Mouse (Mus musculus) lung, embryonic 14.5 days (tissue): ENCODE measurements around the gene Atg2a. TPM values are rescaled to one million over a fixed set of nuclear protein-coding genes. Genes with fewer than 3 reads are reported as not detected.

Experiments
- ATAC-seq: fragments of 200-750 bp; cut with Nextera tagmentation; 2 replicates; pipeline ENCODE4 v1.8.0; 2017; ENCODE audit warnings: mild to moderate bottlenecking, moderate TSS enrichment, moderate library complexity; ENCODE audit not compliant: insufficient read depth
- DNase-seq: peaks from one replicate; pipeline ENCODE4 v3.0.0-alpha.2; 2015
- H3K27ac ChIP-seq: fragments of 300-500 bp; sonication (generic); 2 replicates; pipeline ENCODE4 v1.5.1; 2014; ENCODE audit warnings: low read depth, mild to moderate bottlenecking, moderate library complexity
- H3K27me3 ChIP-seq: fragments of 300-500 bp; sonication (generic); 2 replicates; pipeline ENCODE4 v1.6.1; 2014; ENCODE audit warnings: low read length, control low read depth; ENCODE audit not compliant: insufficient read depth
- H3K36me3 ChIP-seq: fragments of 300-500 bp; sonication (generic); 2 replicates; pipeline ENCODE4 v1.6.1; 2014; ENCODE audit warnings: control low read depth; ENCODE audit not compliant: insufficient read depth
- H3K4me1 ChIP-seq: fragments of 300-500 bp; sonication (generic); 2 replicates; pipeline ENCODE4 v1.6.1; 2014; ENCODE audit warnings: antibody characterized with exemption, control low read depth; ENCODE audit not compliant: insufficient read depth
- H3K4me2 ChIP-seq: fragments of 300-500 bp; sonication (generic); 2 replicates; pipeline ENCODE4 v1.6.1; 2014; ENCODE audit warnings: mild to moderate bottlenecking
- H3K4me3 ChIP-seq: fragments of 300-500 bp; sonication (generic); 2 replicates; pipeline ENCODE4 v1.5.1; 2014; ENCODE audit warnings: low read depth, low read length
- H3K9ac ChIP-seq: fragments of 300-500 bp; sonication (generic); 2 replicates; pipeline ENCODE4 v1.6.1; 2014
- H3K9me3 ChIP-seq: fragments of 300-500 bp; sonication (generic); 2 replicates; pipeline ENCODE4 v1.6.1; 2016; ENCODE audit warnings: low read depth, low read length, control low read depth
- CTCF ChIP-seq: IDR thresholded peaks from 2 replicates; pipeline ENCODE4 v1.5.1; 2016; ENCODE audit warnings: antibody characterized with exemption, low read depth
- WGBS: fragments of 180-500 bp; shearing (Covaris S2); extraction: QIAGEN DNeasy Blood & Tissue Kit; methylation state at CpG from one replicate; pipeline ENCODE4 v1.1.7; 2014; 5-methylcytosine and 5-hydroxymethylcytosine counted together
- polyA plus RNA-seq: library from polyadenylated mRNA; unstranded; fragments of >200 nt; fragmentation: Nextera tagmentation; extraction: Ambion mirVana; gene quantifications from 2 replicates; pipeline ENCODE4 v1.2.1, GENCODE M21; 2014

Gene Atg2a
- 11.9 and 13.0 TPM in 2 replicates for polyA plus RNA-seq

DNA sequence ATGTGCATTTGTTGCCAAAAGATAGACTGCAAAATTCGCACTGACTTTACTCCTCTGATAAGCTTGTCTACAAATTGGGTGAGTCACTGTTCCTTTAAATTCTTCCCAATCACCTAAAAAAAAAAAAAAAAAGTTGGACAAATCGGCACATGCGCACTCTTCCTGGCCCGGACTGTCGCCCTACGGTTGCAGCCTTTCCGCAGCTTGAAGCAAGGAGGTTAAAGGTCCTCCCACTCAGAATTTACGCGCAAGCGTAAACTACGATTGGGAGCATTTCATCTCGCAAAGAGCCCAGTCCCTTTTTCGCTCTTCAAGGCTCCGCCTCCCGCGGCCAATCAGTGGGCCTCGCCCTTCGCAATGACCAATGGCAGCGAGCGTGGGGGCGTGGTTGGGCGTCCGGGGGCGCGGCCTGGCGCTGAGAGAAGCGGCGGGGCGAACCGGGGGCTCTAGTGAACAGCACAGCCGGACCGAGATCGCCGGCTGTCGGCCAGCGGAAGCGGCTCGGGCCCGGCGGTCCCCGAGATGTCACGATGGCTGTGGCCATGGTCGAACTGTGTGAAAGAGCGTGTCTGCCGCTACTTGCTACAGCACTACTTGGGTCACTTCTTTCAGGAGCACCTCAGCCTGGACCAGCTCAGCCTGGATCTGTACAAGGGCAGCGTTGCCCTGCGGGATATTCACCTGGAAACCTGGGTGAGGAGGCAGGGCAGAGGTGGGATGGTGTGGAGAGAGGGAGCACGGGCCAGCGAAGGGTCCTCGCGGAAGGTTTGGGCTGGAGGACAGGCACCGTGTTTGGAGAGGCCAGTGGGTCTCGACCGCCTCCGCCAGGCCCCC is at the start of gene Atg2a:
TSS of gene Atg2a (plus strand) at position 395 of the 834 bp plus-strand sequence.
- no peak for TF ChIP-seq CTCF

DNA sequence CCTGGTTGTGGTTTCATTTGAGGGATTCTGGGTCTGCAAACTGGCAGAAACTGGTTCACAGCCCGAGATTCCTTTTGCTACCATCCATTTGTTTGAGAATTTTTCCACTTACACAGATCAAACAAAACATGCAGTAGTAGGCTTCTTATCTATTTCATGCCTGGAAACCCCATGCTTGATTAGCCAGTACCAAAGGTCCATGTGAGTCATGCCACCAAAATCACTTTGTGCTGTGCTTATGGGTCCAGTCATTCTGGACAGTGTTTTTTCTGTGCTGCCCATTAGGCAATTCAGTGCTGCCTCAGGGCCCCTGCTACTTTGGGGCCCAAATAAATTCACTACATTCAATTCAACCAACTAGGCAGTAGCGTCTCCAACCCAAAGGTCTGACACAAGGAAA is 37.2 kb upstream of the Atg2a start:
- Histone ChIP-seq H3K9me3 (no peaks in the 10 kb centered on the region), H3K4me2 (no peak overlapping the region), H3K27me3 (no peaks in the 10 kb centered on the region), H3K4me3 (no peak overlapping the region), H3K9ac (no peak overlapping the region), H3K36me3 (no peaks in the 10 kb centered on the region), H3K4me1 (no peaks in the 10 kb centered on the region), H3K27ac (no peak overlapping the region)
- DNase-seq (no peak), ATAC-seq (no peak)
- TF ChIP-seq CTCF = no peak
- WGBS = 72% methylated on average over 2 of the region's 2 CpGs

More for the DNA sequence above, at the start of gene Atg2a:
- peak within 1 kb of the TSS; percentile 91 for H3K9ac ChIP-seq
- H3K4me2 ChIP-seq = peak within 1 kb of the TSS; percentile 82
- ATAC-seq = peak; percentile 95
- H3K4me3 ChIP-seq = peak within 1 kb of the TSS; percentile 87
- WGBS = under 1% methylated on average over 55 of the region's 55 CpGs
- no peaks in the 10 kb centered on the region for H3K27me3 ChIP-seq
- H3K27ac ChIP-seq = peak within 1 kb of the TSS; percentile 76
- peak; percentile 100 for DNase-seq
- H3K36me3 ChIP-seq = peaks cover 25% of the 10 kb centered on the region; the same call in 1 of the 2 replicates
- H3K4me1 ChIP-seq = peaks cover 11% of the 10 kb centered on the region
- no peaks in the 10 kb centered on the region for H3K9me3 ChIP-seq

DNA sequence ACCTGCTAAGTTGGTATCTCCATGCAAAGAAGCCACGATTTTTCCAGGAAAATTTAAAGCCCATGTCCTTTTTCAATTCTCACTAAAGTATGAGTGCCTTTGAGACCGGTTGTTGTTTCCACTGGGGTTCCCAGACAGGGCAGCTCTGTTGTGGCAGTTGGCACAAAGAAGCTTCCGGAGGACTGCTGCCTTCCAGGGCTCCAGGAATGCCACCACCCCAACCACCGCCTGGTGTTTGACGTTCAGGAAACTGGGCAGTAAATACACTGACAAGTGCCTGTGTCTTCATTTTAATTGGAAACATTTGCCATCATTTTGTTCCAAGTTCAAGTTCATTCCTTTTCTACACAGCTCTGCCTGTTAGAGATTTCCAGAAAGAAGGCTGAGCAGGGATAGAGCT is 34.8 kb upstream of the Atg2a start:
- Histone ChIP-seq H3K4me3 (no peak overlapping the region), H3K4me2 (no peak overlapping the region), H3K27me3 (no peaks in the 10 kb centered on the region), H3K9ac (no peak overlapping the region), H3K9me3 (no peaks in the 10 kb centered on the region), H3K27ac (no peak overlapping the region), H3K4me1 (no peaks in the 10 kb centered on the region), H3K36me3 (no peaks in the 10 kb centered on the region)
- WGBS = 65% methylated on average over 5 of the region's 5 CpGs
- ATAC-seq (no peak), DNase-seq (no peak)
- no peak for TF ChIP-seq CTCF

DNA sequence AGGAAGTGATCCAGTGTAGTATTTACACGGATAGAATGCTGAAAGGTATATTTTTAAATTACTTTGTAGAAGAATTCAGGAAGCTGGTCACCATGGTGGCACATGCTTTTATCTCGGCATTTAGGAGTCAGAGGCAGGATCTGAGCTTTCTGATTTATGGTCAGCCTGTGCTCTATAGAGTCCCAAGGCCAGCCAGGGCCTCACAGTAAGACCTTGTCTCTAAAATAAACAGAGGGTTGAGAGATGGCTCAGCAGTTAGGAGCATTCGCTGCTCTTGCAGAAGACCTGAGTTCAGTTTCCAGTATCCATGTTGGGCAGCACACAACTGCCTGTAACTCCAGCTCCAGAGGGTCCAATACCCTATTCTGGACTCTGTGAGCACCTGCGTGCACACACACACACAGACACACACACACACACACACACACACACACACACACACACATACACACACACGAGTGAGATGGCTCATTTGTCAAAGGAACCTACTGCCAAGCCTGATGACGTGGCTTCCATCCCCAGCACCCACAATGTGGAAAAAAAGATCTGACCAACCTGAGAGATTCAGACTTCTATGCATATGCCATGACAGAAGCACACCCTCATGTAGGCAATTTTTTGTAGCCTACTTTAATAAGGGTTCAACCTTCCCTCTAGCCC is 25.3 kb upstream of the Atg2a start:
- no peak for TF ChIP-seq CTCF
- no peak for DNase-seq
- 49% methylated on average over 6 of the region's 6 CpGs for WGBS

DNA sequence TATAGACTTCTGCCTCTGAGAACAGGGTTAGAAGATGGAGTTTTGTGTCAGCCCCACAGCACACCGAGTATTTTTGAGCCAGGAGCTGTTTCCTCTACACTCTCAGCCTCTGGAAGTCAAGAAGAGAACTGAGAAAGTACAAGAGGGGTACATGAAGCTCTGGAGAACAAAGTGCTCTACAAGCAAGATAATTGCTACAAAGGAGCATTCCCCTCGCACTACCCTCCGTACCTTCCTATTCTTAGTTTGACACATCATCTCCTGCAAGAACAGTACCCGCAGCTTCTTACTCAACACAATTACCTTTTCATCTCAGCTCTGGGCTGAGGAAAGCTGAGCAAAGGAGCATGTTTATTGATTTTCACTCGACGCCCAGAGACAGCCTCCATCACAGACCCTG is 22.9 kb upstream of the Atg2a start:
- H3K9ac ChIP-seq = no peak overlapping the region
- WGBS = 50% methylated on average over 6 of the region's 6 CpGs
- no peaks in the 10 kb centered on the region for H3K9me3 ChIP-seq
- no peaks in the 10 kb centered on the region for H3K36me3 ChIP-seq
- H3K27me3 ChIP-seq = no peaks in the 10 kb centered on the region
- no peak for TF ChIP-seq CTCF
- no peak for ATAC-seq
- no peak overlapping the region for H3K4me3 ChIP-seq
- H3K4me2 ChIP-seq = no peak overlapping the region
- H3K27ac ChIP-seq = no peak overlapping the region
- no peaks in the 10 kb centered on the region for H3K4me1 ChIP-seq
- no peak for DNase-seq

More for the DNA sequence above, 25.3 kb upstream of the Atg2a start:
- ATAC-seq = no peak
- Histone ChIP-seq H3K4me2 (no peak overlapping the region), H3K27ac (no peak overlapping the region), H3K36me3 (no peaks in the 10 kb centered on the region), H3K27me3 (no peaks in the 10 kb centered on the region), H3K9me3 (no peaks in the 10 kb centered on the region), H3K4me1 (no peaks in the 10 kb centered on the region), H3K9ac (no peak overlapping the region), H3K4me3 (no peak overlapping the region)

DNA sequence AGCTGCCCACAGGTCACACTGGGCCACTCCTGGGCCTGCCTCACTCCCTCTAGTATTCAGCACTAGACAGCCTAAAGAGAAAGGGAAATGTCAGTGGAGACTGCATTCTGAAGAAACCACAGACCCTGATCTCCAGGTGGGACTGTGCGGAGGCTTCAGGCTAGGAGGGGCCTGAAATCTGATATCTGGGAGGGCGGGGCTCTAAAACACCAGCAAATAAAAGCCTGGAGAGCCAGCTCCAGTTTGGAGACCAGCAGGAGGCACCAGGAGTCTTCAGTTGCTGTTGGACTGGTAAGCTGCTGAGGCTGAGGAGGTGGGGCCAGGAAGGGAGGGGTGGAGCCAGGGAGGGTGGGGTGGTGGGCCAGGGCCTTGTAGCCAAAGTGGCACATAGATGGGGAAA is 15.3 kb upstream of the Atg2a start, which contains the start of gene Gpha2:
TSS of gene Gpha2 (plus strand) at position 246 of the 400 bp plus-strand sequence.
- no peak within 1 kb of the TSS for H3K4me3 ChIP-seq
- peak; percentile 41; the same call in 1 of the 2 replicates for ATAC-seq
- peak; percentile 16; the same call in 1 of the 2 replicates for TF ChIP-seq CTCF
- H3K36me3 ChIP-seq = peaks cover 32% of the 10 kb centered on the region; the same call in 1 of the 2 replicates
- 18% methylated on average over 2 of the region's 2 CpGs for WGBS
- H3K4me1 ChIP-seq = no peaks in the 10 kb centered on the region
- H3K4me2 ChIP-seq = no peak within 1 kb of the TSS
- no peaks in the 10 kb centered on the region for H3K27me3 ChIP-seq
- H3K27ac ChIP-seq = no peak within 1 kb of the TSS
- DNase-seq = peak; percentile 52
- H3K9me3 ChIP-seq = no peaks in the 10 kb centered on the region
- H3K9ac ChIP-seq = no peak within 1 kb of the TSS

DNA sequence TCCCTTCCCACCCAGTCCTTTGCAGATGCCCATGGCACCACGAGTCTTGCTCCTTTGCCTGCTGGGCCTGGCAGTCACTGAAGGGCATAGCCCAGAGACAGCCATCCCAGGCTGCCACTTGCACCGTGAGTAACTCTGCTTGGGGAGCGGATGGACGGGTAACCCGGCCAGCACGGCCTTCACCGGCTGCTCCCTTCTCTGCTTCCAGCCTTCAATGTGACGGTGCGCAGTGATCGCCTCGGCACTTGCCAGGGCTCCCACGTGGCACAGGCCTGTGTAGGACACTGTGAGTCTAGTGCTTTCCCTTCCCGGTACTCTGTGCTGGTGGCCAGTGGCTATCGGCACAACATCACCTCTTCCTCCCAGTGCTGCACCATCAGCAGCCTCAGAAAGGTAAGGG is 14.7 kb upstream of the Atg2a start:
- Histone ChIP-seq H3K9ac (no peak overlapping the region), H3K36me3 (peaks cover 34% of the 10 kb centered on the region; the same call in 1 of the 2 replicates), H3K27ac (no peak overlapping the region), H3K4me2 (no peak overlapping the region), H3K4me1 (no peaks in the 10 kb centered on the region), H3K27me3 (no peaks in the 10 kb centered on the region), H3K9me3 (no peaks in the 10 kb centered on the region), H3K4me3 (no peak overlapping the region)
- TF ChIP-seq CTCF = no peak
- ATAC-seq = no peak
- WGBS = 80% methylated on average over 14 of the region's 14 CpGs
- DNase-seq = no peak
